Mouse (Mus musculus): Measurements from ENCODE around the gene Arhgef19.

Arhgef19 gene

GRCm38 (mm10) chr4:141239388-141240125 is at the start of gene Arhgef19:
TSS of gene Arhgef19 (plus strand) at chr4:141239499.
- peak; percentile 93 to 94 for DNase-seq

- DNase-seq: peak in 1 of 2 experiments; percentile 33
Observed at GRCm38 (mm10) chr4:141191294-141191693, 48.0 kb upstream of the Arhgef19 start.

GRCm38 (mm10) chr4:141194553-141194952 is 44.7 kb upstream of the Arhgef19 start:
- no peak for DNase-seq

GRCm38 (mm10) chr4:141196981-141197685 is 42.2 kb upstream of the Arhgef19 start:
- DNase-seq: no peak

GRCm38 (mm10) chr4:141197686-141198035 is 41.6 kb upstream of the Arhgef19 start:
- no peak for DNase-seq

GRCm38 (mm10) chr4:141200906-141201305 is 38.4 kb upstream of the Arhgef19 start:
- DNase-seq: peak in 1 of 2 experiments; percentile 46

GRCm38 (mm10) chr4:141202192-141202591 is 37.1 kb upstream of the Arhgef19 start:
- no peak for DNase-seq

GRCm38 (mm10) chr4:141204580-141205061 is 34.7 kb upstream of the Arhgef19 start:
- DNase-seq: peak; percentile 47 to 72

GRCm38 (mm10) chr4:141207081-141207480 is 32.2 kb upstream of the Arhgef19 start:
- DNase-seq: no peak

- DNase-seq: no peak
Observed at GRCm38 (mm10) chr4:141210524-141211219, 28.6 kb upstream of the Arhgef19 start.

GRCm38 (mm10) chr4:141211646-141212045 is 27.7 kb upstream of the Arhgef19 start:
- no peak for DNase-seq

GRCm38 (mm10) chr4:141212892-141213291 is 26.4 kb upstream of the Arhgef19 start:
- no peak for DNase-seq

- no peak for DNase-seq
Observed at GRCm38 (mm10) chr4:141213342-141213741, 26.0 kb upstream of the Arhgef19 start.

GRCm38 (mm10) chr4:141213770-141214336 is 25.4 kb upstream of the Arhgef19 start, which contains the start of gene Rsg1:
TSS of gene Rsg1 (plus strand) at chr4:141213956.
- DNase-seq: peak; percentile 95 to 96

GRCm38 (mm10) chr4:141214337-141214851 is 24.9 kb upstream of the Arhgef19 start:
- peak; percentile 55 to 64 for DNase-seq

GRCm38 (mm10) chr4:141219583-141220213 is 19.6 kb upstream of the Arhgef19 start:
- no peak for DNase-seq

- no peak for DNase-seq
Observed at GRCm38 (mm10) chr4:141221848-141222247, 17.5 kb upstream of the Arhgef19 start.

- DNase-seq: no peak
Observed at GRCm38 (mm10) chr4:141222752-141223151, 16.5 kb upstream of the Arhgef19 start.

GRCm38 (mm10) chr4:141228687-141229086 is 10.6 kb upstream of the Arhgef19 start:
- DNase-seq: no peak

- no peak for DNase-seq
Observed at GRCm38 (mm10) chr4:141233196-141233595, 6.1 kb upstream of the Arhgef19 start.

- no peak for DNase-seq
Observed at GRCm38 (mm10) chr4:141235537-141236111, 3.7 kb upstream of the Arhgef19 start.

GRCm38 (mm10) chr4:141236856-141237255 is 2.4 kb upstream of the Arhgef19 start:
- DNase-seq: no peak
